Mouse (Mus musculus): ENCODE data around the gene Prtg.
A peak's percentile ranks its signal among the peaks of the same experiment; 100 is the strongest.

Prtg gene

GRCm38 (mm10) chr9:72795243-72795642, 11.4 kb upstream of the Prtg start:
- no peaks in the 10 kb centered on the region for H3K36me3 ChIP-seq (ENCODE audit: control insufficient read depth, insufficient read depth, low read length, poor library complexity, severe bottlenecking)
- DNase-seq (ENCODE audit: low read depth, low spot score), result no peak
- no peaks in the 10 kb centered on the region for H3K27me3 ChIP-seq (ENCODE audit: control insufficient read depth, insufficient read depth, low read length, poor library complexity, severe bottlenecking)

DNA sequence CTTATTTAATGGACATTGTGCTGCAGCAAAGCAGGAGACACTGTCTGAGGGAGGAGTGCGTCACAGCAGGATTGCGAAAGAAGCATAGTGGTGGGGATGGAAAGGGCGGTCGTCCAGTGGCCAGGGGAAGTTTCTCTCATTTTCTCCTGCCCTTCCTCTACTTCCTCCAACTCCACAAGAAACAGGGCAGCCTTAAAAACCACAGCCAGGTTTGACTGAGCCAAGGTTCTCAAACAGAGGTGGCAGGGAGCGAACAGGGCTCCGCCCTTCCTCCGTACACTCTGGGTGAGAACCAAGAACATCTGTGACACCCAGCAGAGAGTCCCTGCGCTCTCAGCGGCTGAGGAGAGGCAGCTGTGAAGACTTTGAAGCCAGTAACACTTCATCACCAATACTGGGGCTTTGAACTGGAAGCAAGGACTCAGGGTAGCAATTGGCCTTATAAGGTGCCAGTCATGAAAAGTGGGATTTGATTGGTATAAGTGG, 9.5 kb upstream of the Prtg start:
- no peaks in the 10 kb centered on the region for H3K36me3 ChIP-seq (ENCODE audit: control insufficient read depth, insufficient read depth, low read length, poor library complexity, severe bottlenecking)
- no peaks in the 10 kb centered on the region for H3K27me3 ChIP-seq (ENCODE audit: control insufficient read depth, insufficient read depth, low read length, poor library complexity, severe bottlenecking)
- DNase-seq (ENCODE audit: low read depth, low spot score), result no peak

DNA sequence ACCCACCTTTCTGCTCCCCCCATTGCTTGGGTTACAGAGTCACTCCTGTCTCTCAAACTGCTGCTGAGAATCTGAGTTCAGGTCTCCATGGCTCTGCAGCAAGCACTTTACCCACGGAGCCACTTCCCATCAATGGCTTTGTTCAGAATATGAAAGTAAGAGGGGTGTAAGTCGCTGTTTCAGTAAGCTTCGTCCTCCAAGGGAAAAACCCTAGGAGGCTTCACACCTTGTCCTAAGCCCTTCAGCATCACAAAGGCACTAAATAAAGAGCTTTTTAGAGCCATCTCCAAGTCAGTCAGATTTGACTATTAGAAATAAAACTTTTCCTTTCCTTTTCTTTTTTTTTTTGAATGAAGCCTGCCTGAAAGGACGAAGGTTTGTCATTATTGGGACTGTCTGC, 3.4 kb upstream of the Prtg start:
- Histone ChIP-seq H3K36me3 (ENCODE audit: control insufficient read depth, insufficient read depth, low read length, poor library complexity, severe bottlenecking) (no peaks in the 10 kb centered on the region), H3K27me3 (ENCODE audit: control insufficient read depth, insufficient read depth, low read length, poor library complexity, severe bottlenecking) (no peaks in the 10 kb centered on the region; the same call in 1 of the 2 replicates)
- no peak for DNase-seq (ENCODE audit: low read depth, low spot score)

DNA sequence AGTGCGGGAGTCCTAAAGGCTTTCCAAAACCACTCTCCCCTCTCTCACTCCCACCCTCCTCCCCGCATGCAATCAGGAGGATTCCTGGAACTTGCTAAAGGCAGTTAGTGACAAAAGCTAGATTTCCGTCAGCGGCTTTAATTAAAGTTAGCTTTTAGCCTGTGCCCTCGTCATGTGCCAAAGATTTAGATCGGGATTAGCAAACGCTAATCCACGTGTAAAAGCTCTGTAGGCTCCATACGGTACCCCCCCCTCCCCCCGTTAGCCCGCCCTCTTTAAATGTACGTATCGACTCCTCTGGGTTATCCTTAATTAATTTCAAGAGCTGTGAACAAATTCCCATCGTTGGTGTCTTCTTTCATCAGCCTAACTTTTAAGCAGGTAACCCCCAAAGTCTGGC, 528 bp upstream of the Prtg start:
- DNase-seq (ENCODE audit: low read depth, low spot score), result no peak
- Histone ChIP-seq H3K36me3 (ENCODE audit: control insufficient read depth, insufficient read depth, low read length, poor library complexity, severe bottlenecking) (no peaks in the 10 kb centered on the region), H3K27me3 (ENCODE audit: control insufficient read depth, insufficient read depth, low read length, poor library complexity, severe bottlenecking) (no peaks in the 10 kb centered on the region; the same call in 1 of the 2 replicates)

- Histone ChIP-seq H3K27me3 (ENCODE audit: control insufficient read depth, insufficient read depth, low read length, poor library complexity, severe bottlenecking) (no peaks in the 10 kb centered on the region; the same call in 1 of the 2 replicates), H3K36me3 (ENCODE audit: control insufficient read depth, insufficient read depth, low read length, poor library complexity, severe bottlenecking) (no peaks in the 10 kb centered on the region)
- peak; percentile 28 for DNase-seq (ENCODE audit: low read depth, low spot score)
These were observed 839 bp downstream of the Prtg start for GRCm38 (mm10) chr9:72807420-72808005.

- H3K27me3 ChIP-seq (ENCODE audit: control insufficient read depth, insufficient read depth, low read length, poor library complexity, severe bottlenecking), result no peaks in the 10 kb centered on the region; the same call in 1 of the 2 replicates
- no peak for DNase-seq (ENCODE audit: low read depth, low spot score)
- H3K36me3 ChIP-seq (ENCODE audit: control insufficient read depth, insufficient read depth, low read length, poor library complexity, severe bottlenecking), result no peaks in the 10 kb centered on the region
These were observed 1.5 kb downstream of the Prtg start for GRCm38 (mm10) chr9:72808176-72808575.

DNA sequence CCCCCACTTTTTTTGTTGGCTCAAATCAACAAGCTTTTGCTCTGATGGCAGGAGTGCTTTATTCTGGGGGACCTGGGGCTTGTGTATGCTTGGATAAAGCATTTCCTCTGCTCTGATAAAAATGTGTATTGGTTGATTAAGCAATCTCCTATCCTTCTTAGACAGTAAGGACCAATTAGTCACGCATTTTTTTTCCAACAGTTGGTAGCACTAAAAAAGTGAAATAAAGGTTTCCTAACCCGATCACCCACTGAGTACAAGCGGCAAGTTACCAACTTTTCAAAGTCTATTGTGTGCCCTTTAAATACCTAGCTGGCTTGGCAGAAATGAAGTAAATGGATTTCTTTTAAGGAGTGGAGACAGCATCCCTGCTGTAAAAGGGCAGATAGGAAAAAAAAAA, 1.9 kb downstream of the Prtg start:
- no peaks in the 10 kb centered on the region for H3K36me3 ChIP-seq (ENCODE audit: control insufficient read depth, insufficient read depth, low read length, poor library complexity, severe bottlenecking)
- DNase-seq (ENCODE audit: low read depth, low spot score), result no peak
- no peaks in the 10 kb centered on the region; the same call in 1 of the 2 replicates for H3K27me3 ChIP-seq (ENCODE audit: control insufficient read depth, insufficient read depth, low read length, poor library complexity, severe bottlenecking)

- H3K36me3 ChIP-seq (ENCODE audit: control insufficient read depth, insufficient read depth, low read length, poor library complexity, severe bottlenecking), result no peaks in the 10 kb centered on the region
- no peak for DNase-seq (ENCODE audit: low read depth, low spot score)
These were observed 2.4 kb downstream of the Prtg start for GRCm38 (mm10) chr9:72809077-72809476.

GRCm38 (mm10) chr9:72810607-72811006, 3.9 kb downstream of the Prtg start:
- Histone ChIP-seq H3K36me3 (ENCODE audit: control insufficient read depth, insufficient read depth, low read length, poor library complexity, severe bottlenecking) (no peaks in the 10 kb centered on the region), H3K27me3 (ENCODE audit: control insufficient read depth, insufficient read depth, low read length, poor library complexity, severe bottlenecking) (no peaks in the 10 kb centered on the region; the same call in 1 of the 2 replicates)
- DNase-seq (ENCODE audit: low read depth, low spot score), result no peak

More at GRCm38 (mm10) chr9:72809077-72809476, 2.4 kb downstream of the Prtg start:
- no peaks in the 10 kb centered on the region; the same call in 1 of the 2 replicates for H3K27me3 ChIP-seq (ENCODE audit: control insufficient read depth, insufficient read depth, low read length, poor library complexity, severe bottlenecking)

GRCm38 (mm10) chr9:72812091-72812490, 5.4 kb downstream of the Prtg start:
- H3K27me3 ChIP-seq (ENCODE audit: control insufficient read depth, insufficient read depth, low read length, poor library complexity, severe bottlenecking), result no peaks in the 10 kb centered on the region
- no peaks in the 10 kb centered on the region for H3K36me3 ChIP-seq (ENCODE audit: control insufficient read depth, insufficient read depth, low read length, poor library complexity, severe bottlenecking)
- no peak for DNase-seq (ENCODE audit: low read depth, low spot score)

GRCm38 (mm10) chr9:72812594-72813570, 6.2 kb downstream of the Prtg start:
- no peaks in the 10 kb centered on the region for H3K27me3 ChIP-seq (ENCODE audit: control insufficient read depth, insufficient read depth, low read length, poor library complexity, severe bottlenecking)
- peak; percentile 65 for DNase-seq (ENCODE audit: low read depth, low spot score)
- H3K36me3 ChIP-seq (ENCODE audit: control insufficient read depth, insufficient read depth, low read length, poor library complexity, severe bottlenecking), result no peaks in the 10 kb centered on the region

- DNase-seq (ENCODE audit: low read depth, low spot score), result no peak
- H3K27me3 ChIP-seq (ENCODE audit: control insufficient read depth, insufficient read depth, low read length, poor library complexity, severe bottlenecking), result no peaks in the 10 kb centered on the region
- no peaks in the 10 kb centered on the region for H3K36me3 ChIP-seq (ENCODE audit: control insufficient read depth, insufficient read depth, low read length, poor library complexity, severe bottlenecking)
These were observed 18.8 kb downstream of the Prtg start for GRCm38 (mm10) chr9:72825511-72825910.

DNA sequence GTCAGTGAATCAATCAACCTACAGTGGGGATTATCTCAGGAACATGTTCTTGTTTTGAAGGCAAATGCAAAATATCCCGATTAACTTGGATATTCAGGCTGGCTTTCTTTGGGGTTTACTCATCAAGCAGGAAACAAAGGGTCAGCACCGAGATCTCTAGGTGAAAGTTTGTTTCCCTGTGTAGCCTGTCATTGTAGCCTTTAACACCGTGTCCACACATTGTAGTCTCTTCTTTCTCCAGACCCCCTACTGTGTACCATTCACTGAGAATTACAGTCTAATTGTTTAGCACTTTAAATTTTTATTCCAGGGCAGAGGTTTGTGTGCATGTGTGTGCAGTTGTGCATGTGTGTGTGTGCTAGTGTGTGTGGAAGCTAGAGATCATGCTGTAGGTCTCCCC, 19.3 kb downstream of the Prtg start:
- DNase-seq (ENCODE audit: low read depth, low spot score), result no peak
- H3K36me3 ChIP-seq (ENCODE audit: control insufficient read depth, insufficient read depth, low read length, poor library complexity, severe bottlenecking), result no peaks in the 10 kb centered on the region
- no peaks in the 10 kb centered on the region for H3K27me3 ChIP-seq (ENCODE audit: control insufficient read depth, insufficient read depth, low read length, poor library complexity, severe bottlenecking)

- H3K36me3 ChIP-seq (ENCODE audit: control insufficient read depth, insufficient read depth, low read length, poor library complexity, severe bottlenecking), result no peaks in the 10 kb centered on the region
- DNase-seq (ENCODE audit: low read depth, low spot score), result no peak
- H3K27me3 ChIP-seq (ENCODE audit: control insufficient read depth, insufficient read depth, low read length, poor library complexity, severe bottlenecking), result no peaks in the 10 kb centered on the region
These were observed 22.1 kb downstream of the Prtg start for GRCm38 (mm10) chr9:72828616-72829257.

All from splenic B cell, adult 2 months (primary cell).